Mouse (Mus musculus) neural tube, embryonic 11.5 days (tissue): ENCODE measurements around the gene Stk38. TPM values are rescaled to one million over a fixed set of nuclear protein-coding genes. Genes with fewer than 3 reads are reported as not detected.
"Not testable (repeated sequence)": the region's sequence is repeated elsewhere in the genome, so short reads cannot be mapped to it uniquely, and the experiment has no call there.

Experiments used
- ATAC-seq: fragments of 200-750 bp; cut with Nextera tagmentation; 2 replicates; pipeline ENCODE4 v1.8.0; 2017; ENCODE audit warnings: moderate number of reproducible peaks, mild to moderate bottlenecking, moderate TSS enrichment, moderate library complexity; ENCODE audit not compliant: insufficient read depth, low FRiP score, low TSS enrichment
- DNase-seq: peaks from one replicate; pipeline ENCODE4 v3.0.0-alpha.2; 2015; ENCODE audit warnings: low spot score
- H3K27ac ChIP-seq: fragments of 300-500 bp; sonication (generic); 2 replicates; pipeline ENCODE4 v1.5.1; 2014; ENCODE audit warnings: low read depth, mild to moderate bottlenecking, low read length
- H3K27me3 ChIP-seq: fragments of 300-500 bp; sonication (generic); 2 replicates; pipeline ENCODE4 v1.6.1; 2014; ENCODE audit warnings: mild to moderate bottlenecking, low read length, mixed read lengths; ENCODE audit not compliant: control insufficient read depth, insufficient read depth
- H3K36me3 ChIP-seq: fragments of 300-500 bp; sonication (generic); 2 replicates; pipeline ENCODE4 v1.6.1; 2014; ENCODE audit warnings: mild to moderate bottlenecking, low read length, moderate library complexity, mixed read lengths; ENCODE audit not compliant: control insufficient read depth, insufficient read depth
- H3K4me1 ChIP-seq: fragments of 300-500 bp; sonication (generic); 2 replicates; pipeline ENCODE4 v1.6.1; 2014; ENCODE audit warnings: low read length, mixed read lengths; ENCODE audit not compliant: control insufficient read depth, insufficient read depth
- H3K4me2 ChIP-seq: fragments of 300-500 bp; sonication (generic); 2 replicates; pipeline ENCODE4 v1.6.1; 2014; ENCODE audit warnings: low read depth, mild to moderate bottlenecking, moderate library complexity
- H3K4me3 ChIP-seq: fragments of 300-500 bp; sonication (generic); 2 replicates; pipeline ENCODE4 v1.5.1; 2014; ENCODE audit warnings: low read depth, low read length
- H3K9ac ChIP-seq: fragments of 300-500 bp; sonication (generic); 2 replicates; pipeline ENCODE4 v1.6.1; 2014; ENCODE audit warnings: mild to moderate bottlenecking, low read length
- H3K9me3 ChIP-seq: fragments of 300-500 bp; sonication (generic); 2 replicates; pipeline ENCODE4 v1.6.1; 2016; ENCODE audit warnings: low read length; ENCODE audit not compliant: control insufficient read depth
- WGBS: fragments of 180-500 bp; shearing (Covaris S2); extraction: QIAGEN DNeasy Blood & Tissue Kit; methylation state at CpG from one replicate; pipeline ENCODE4 v1.1.7; 2014; 5-methylcytosine and 5-hydroxymethylcytosine counted together
- polyA plus RNA-seq: library from polyadenylated mRNA; unstranded; fragments of >200 nt; fragmentation: Nextera tagmentation; extraction: Ambion mirVana; gene quantifications from 2 replicates; pipeline ENCODE4 v1.2.1, GENCODE M21; 2014

Gene Stk38
- polyA plus RNA-seq, 1 experiment from 2014 or later = 141 TPM

GRCm38 (mm10) chr17:29044146-29044924, 36.5 kb upstream of the Stk38 start:
- Histone ChIP-seq H3K36me3 (peaks cover 28% of the 10 kb centered on the region), H3K9ac (no peak overlapping the region), H3K27me3 (no peaks in the 10 kb centered on the region), H3K4me3 (no peak overlapping the region), H3K9me3 (no peaks in the 10 kb centered on the region), H3K4me1 (no peaks in the 10 kb centered on the region), H3K27ac (no peak overlapping the region), H3K4me2 (no peak overlapping the region)
- ATAC-seq = no peak
- WGBS = 85% methylated on average over 6 of the region's 6 CpGs
- DNase-seq = no peak

GRCm38 (mm10) chr17:29043583-29043982, 35.8 kb upstream of the Stk38 start:
- WGBS = 89% methylated on average over 3 of the region's 3 CpGs
- no peak overlapping the region for H3K4me3 ChIP-seq

GRCm38 (mm10) chr17:29042569-29042968, 34.8 kb upstream of the Stk38 start:
- peaks cover 34% of the 10 kb centered on the region for H3K36me3 ChIP-seq
- no peak overlapping the region for H3K4me2 ChIP-seq
- no peak for ATAC-seq
- DNase-seq = no peak
- no peak overlapping the region for H3K9ac ChIP-seq
- H3K27ac ChIP-seq = no peak overlapping the region
- no peak overlapping the region for H3K4me3 ChIP-seq
- H3K27me3 ChIP-seq = no peaks in the 10 kb centered on the region
- H3K9me3 ChIP-seq = no peaks in the 10 kb centered on the region
- 0 out of 2 replicates have a peak, but pooled peaks cover under 1% of the 10 kb centered on the region for H3K4me1 ChIP-seq

More at GRCm38 (mm10) chr17:29043583-29043982, 35.8 kb upstream of the Stk38 start:
- no peak overlapping the region for H3K4me2 ChIP-seq
- ATAC-seq = no peak
- H3K36me3 ChIP-seq = peaks cover 30% of the 10 kb centered on the region
- no peaks in the 10 kb centered on the region for H3K27me3 ChIP-seq
- no peak overlapping the region for H3K27ac ChIP-seq
- no peak for DNase-seq
- H3K4me1 ChIP-seq = no peaks in the 10 kb centered on the region
- H3K9ac ChIP-seq = no peak overlapping the region
- no peaks in the 10 kb centered on the region for H3K9me3 ChIP-seq

- ATAC-seq, H3K9ac ChIP-seq, H3K4me3 ChIP-seq, H3K27ac ChIP-seq, H3K4me2 ChIP-seq, DNase-seq, H3K27me3 ChIP-seq, H3K9me3 ChIP-seq, H3K4me1 ChIP-seq: not testable (repeated sequence)
- 98% methylated on average over 3 of the region's 3 CpGs for WGBS
- peaks cover 39% of the 10 kb centered on the region for H3K36me3 ChIP-seq
Measured at GRCm38 (mm10) chr17:29041632-29042031, 33.8 kb upstream of the Stk38 start.

GRCm38 (mm10) chr17:29039351-29039750, 31.6 kb upstream of the Stk38 start:
- Histone ChIP-seq H3K27me3 (no peaks in the 10 kb centered on the region), H3K9me3 (no peaks in the 10 kb centered on the region), H3K27ac (no peak overlapping the region), H3K9ac (no peak overlapping the region), H3K36me3 (peaks cover 33% of the 10 kb centered on the region), H3K4me3 (no peak overlapping the region), H3K4me1 (peaks cover 12% of the 10 kb centered on the region), H3K4me2 (no peak overlapping the region)
- WGBS = 79% methylated on average over 11 of the region's 11 CpGs
- DNase-seq = no peak
- no peak for ATAC-seq

- H3K36me3 ChIP-seq = peaks cover 22% of the 10 kb centered on the region
- H3K9ac ChIP-seq = no peak overlapping the region
Measured at GRCm38 (mm10) chr17:29035506-29035905, 27.7 kb upstream of the Stk38 start.

GRCm38 (mm10) chr17:29034264-29034663, 26.5 kb upstream of the Stk38 start:
- DNase-seq (no peak), ATAC-seq (no peak)
- no peaks in the 10 kb centered on the region for H3K9me3 ChIP-seq
- peaks cover 14% of the 10 kb centered on the region for H3K36me3 ChIP-seq
- peak overlapping the region; percentile 97 for H3K9ac ChIP-seq
- no peak overlapping the region for H3K27ac ChIP-seq
- H3K27me3 ChIP-seq = no peaks in the 10 kb centered on the region
- peak overlapping the region; percentile 83 for H3K4me2 ChIP-seq
- H3K4me1 ChIP-seq = peaks cover 16% of the 10 kb centered on the region
- H3K4me3 ChIP-seq = peak overlapping the region; percentile 70

More at GRCm38 (mm10) chr17:29035506-29035905, 27.7 kb upstream of the Stk38 start:
- peaks cover 16% of the 10 kb centered on the region for H3K4me1 ChIP-seq
- peak overlapping the region; percentile 70 for H3K4me3 ChIP-seq
- DNase-seq = no peak
- no peaks in the 10 kb centered on the region for H3K9me3 ChIP-seq
- ATAC-seq = no peak
- no peaks in the 10 kb centered on the region for H3K27me3 ChIP-seq
- peak overlapping the region; percentile 83 for H3K4me2 ChIP-seq
- no peak overlapping the region for H3K27ac ChIP-seq

GRCm38 (mm10) chr17:29033569-29034061, 25.8 kb upstream of the Stk38 start:
- DNase-seq = no peak
- peaks cover 13% of the 10 kb centered on the region for H3K36me3 ChIP-seq
- peaks cover 16% of the 10 kb centered on the region for H3K4me1 ChIP-seq
- no peak for ATAC-seq
- under 1% methylated on average over 6 of the region's 6 CpGs for WGBS
- H3K4me2 ChIP-seq = peak overlapping the region; percentile 83
- H3K9ac ChIP-seq = peak overlapping the region; percentile 97
- peak overlapping the region; percentile 70 for H3K4me3 ChIP-seq
- no peaks in the 10 kb centered on the region for H3K9me3 ChIP-seq
- no peaks in the 10 kb centered on the region for H3K27me3 ChIP-seq
- H3K27ac ChIP-seq = no peak overlapping the region
